Mouse (Mus musculus) brain, embryonic 14.5 days (tissue): ENCODE measurements around the gene Cep131. TPM values are rescaled to one million over a fixed set of nuclear protein-coding genes. Genes with fewer than 3 reads are reported as not detected.
A peak's percentile ranks its signal among the peaks of the same experiment; 100 is the strongest.

Experiments used
- DNase-seq: peaks from one replicate; pipeline ENCODE4 v3.0.0-alpha.2; 2011; ENCODE audit warnings: low read depth
- CTCF ChIP-seq: fragments of 200-500 bp; IDR thresholded peaks from 2 replicates; pipeline ENCODE4 v1.5.1; 2012; ENCODE audit warnings: inconsistent platforms, mild to moderate bottlenecking, moderate library complexity, borderline replicate concordance; ENCODE audit not compliant: insufficient read depth, insufficient read length; ENCODE audit errors: extremely low read depth
- POLR2A ChIP-seq: fragments of 200-500 bp; IDR thresholded peaks from 2 replicates; pipeline ENCODE4 v1.6.1; 2012; ENCODE audit warnings: mild to moderate bottlenecking, inconsistent platforms, borderline replicate concordance; ENCODE audit not compliant: poor library complexity, insufficient read depth, insufficient read length, severe bottlenecking; ENCODE audit errors: extremely low read depth
- polyA plus RNA-seq: library from polyadenylated mRNA; depleted of rRNA; stranded (reverse); fragments of >200 nt; gene quantifications from 2 replicates; pipeline ENCODE4 v1.2.3, GENCODE M21; 2012; rRNA removed

The Cep131 gene
- 34.7 and 43.3 TPM in 2 replicates for polyA plus RNA-seq

DNA sequence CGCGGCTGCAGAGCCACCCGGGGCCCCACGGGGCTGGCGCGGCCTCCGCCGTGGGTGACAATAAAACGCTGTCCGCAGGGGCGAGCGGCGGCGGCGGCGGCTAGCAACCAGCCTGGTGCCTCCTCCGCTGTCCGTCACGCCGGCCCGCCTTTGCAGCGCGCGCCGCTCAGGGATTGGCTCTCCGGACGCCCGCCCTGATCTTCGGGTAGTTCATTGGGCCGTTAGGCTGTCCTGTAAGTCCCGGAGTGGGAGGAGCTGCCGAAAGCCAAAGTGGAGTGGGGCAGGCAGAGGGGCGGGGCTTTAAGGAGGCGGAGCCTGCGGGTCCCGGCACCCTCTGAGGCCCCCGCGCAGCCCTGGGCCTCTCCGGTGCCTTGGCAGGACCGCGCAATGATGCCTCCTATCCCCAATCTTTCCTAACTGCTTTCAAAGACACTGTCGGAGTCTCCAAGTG is at the start of gene Cep131:
Gene Cep131 (minus strand): TSS at position 126 of the 451 bp plus-strand sequence.
- peak; percentile 99 for DNase-seq
- TF ChIP-seq CTCF (no peak), POLR2A (peak; percentile 82)

GRCm38 (mm10) chr11:120136195-120136594 is 49.6 kb upstream of the Cep131 start:
- DNase-seq = no peak
- no peak for TF ChIP-seq POLR2A
- no peak for TF ChIP-seq CTCF

- no peak for DNase-seq
- TF ChIP-seq POLR2A (no peak), CTCF (no peak)
Measured at GRCm38 (mm10) chr11:120134847-120135530, 48.4 kb upstream of the Cep131 start.

DNA sequence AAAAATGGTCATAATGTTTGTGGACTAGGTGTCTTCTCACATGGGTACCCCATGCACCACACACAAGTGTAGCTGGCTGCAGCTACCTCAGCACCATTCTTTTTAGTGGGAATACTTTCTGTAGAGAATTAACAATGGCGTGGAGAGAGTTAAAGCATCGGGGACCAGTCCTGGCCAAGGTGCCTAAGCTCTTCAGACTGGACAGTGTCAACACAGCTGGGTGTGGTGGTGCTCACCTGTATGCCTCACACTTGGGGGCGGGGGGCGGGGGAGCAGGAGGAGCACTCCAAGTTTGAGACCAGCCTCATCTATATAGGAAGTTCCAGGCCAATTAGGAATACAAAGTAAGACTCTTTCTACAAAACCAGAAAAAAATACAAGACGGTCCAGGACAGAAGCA is 47.5 kb upstream of the Cep131 start:
- DNase-seq = no peak
- no peak for TF ChIP-seq POLR2A
- TF ChIP-seq CTCF = no peak

- TF ChIP-seq POLR2A = no peak
- TF ChIP-seq CTCF = no peak
- no peak for DNase-seq
Measured at GRCm38 (mm10) chr11:120129281-120129680, 42.7 kb upstream of the Cep131 start.

DNA sequence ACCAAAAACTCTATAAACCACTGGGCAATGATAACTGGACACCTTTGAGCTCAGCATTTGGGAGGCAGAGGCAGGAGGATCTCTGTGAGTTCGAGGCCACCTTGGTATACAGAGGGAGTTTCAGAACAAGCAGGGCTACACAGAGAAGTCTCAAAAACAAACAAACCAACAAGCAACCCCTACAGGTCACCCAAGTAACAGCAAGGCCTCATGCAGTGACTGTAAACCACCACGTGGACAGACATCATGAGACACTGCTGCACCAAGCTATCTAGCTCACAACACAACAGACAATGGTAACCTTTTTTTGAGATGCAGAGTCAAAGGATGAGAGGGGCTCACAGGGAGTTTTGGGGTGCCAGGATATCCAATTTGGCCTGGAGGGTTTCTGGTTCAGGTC is 40.2 kb upstream of the Cep131 start:
- DNase-seq = no peak
- TF ChIP-seq POLR2A (no peak), CTCF (no peak)

- TF ChIP-seq POLR2A = no peak
- no peak for TF ChIP-seq CTCF
- DNase-seq = peak; percentile 58
Measured at GRCm38 (mm10) chr11:120122126-120122525, 35.5 kb upstream of the Cep131 start.

- TF ChIP-seq CTCF = peak; percentile 68
- no peak for TF ChIP-seq POLR2A
- DNase-seq = peak; percentile 76
Measured at GRCm38 (mm10) chr11:120120642-120121420, 34.2 kb upstream of the Cep131 start.

DNA sequence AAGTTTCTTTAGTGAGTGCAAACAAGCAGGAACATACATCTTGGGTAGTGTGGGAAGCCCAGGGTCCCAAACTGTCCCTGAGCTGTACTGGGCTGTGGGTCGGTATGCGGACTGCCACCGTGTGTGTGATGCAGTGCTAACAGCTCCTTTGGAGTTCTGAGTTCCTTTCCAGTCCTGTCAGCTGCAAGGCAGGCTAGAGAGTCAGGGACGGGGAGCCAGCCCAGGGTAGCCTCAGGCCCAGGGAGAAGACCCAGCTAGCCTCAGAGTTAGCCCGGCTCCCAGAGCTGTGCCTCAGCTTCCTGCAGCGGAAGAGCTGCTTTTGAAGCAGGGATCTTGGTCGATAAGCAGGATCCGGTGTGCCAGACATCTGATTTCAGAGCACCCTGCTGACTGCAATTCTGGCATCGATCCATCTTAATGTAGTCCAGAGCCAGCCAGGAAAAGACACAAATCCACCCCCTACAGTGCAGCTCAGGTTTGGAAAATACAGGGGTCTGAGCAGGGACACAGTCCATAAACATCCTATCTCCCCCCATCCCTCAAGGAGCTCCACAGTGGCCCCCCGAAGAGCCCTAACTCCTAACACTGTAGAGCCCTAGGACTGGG is 33.4 kb upstream of the Cep131 start:
- peak; percentile 39 for DNase-seq
- TF ChIP-seq POLR2A (no peak), CTCF (no peak)

GRCm38 (mm10) chr11:120119108-120119507 is 32.5 kb upstream of the Cep131 start:
- no peak for DNase-seq
- no peak for TF ChIP-seq POLR2A
- no peak for TF ChIP-seq CTCF

GRCm38 (mm10) chr11:120117626-120118025 is 31.0 kb upstream of the Cep131 start:
- no peak for DNase-seq
- TF ChIP-seq POLR2A = no peak
- TF ChIP-seq CTCF = no peak

DNA sequence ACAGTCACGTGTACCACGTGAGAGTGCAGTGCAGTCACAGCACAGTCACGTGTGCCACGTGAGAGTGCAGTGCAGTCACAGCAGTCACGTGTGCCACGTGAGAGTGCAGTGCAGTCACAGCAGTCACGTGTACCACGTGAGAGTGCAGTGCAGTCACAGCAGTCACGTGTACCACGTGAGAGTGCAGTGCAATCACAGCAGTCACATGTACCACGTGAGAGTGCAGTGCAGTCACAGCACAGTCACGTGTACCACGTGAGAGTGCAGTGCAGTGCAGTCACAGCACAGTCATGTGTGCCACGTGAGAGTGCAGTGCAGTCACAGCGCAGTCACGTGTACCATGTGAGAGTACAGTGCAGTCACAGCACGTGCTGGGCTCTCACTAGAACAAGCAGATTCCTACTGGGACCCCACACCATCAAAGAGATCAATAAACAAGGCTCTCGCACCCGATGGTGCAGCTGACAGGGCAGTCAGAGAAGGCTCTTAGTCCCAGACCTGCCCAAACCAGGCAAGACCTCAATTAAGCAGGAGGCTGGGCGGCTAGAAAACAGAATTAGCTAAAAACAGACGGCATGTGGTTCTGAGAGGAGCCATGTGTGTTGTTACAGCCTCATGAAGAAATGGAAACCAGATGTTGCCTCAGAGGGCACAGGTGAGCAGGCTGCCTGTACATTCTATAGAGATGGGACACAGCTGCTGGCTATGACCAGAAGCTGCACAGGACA is 28.0 kb upstream of the Cep131 start:
- DNase-seq = no peak
- TF ChIP-seq CTCF = no peak
